Mouse (Mus musculus): ENCODE measurements around the gene Nfasc. TPM values are rescaled to one million over a fixed set of nuclear protein-coding genes. Genes with fewer than 3 reads are reported as not detected.

Gene Nfasc
- total and polyA plus RNA-seq, 2 experiments from 2014 or later: 32.7 to 59.2 TPM

DNA sequence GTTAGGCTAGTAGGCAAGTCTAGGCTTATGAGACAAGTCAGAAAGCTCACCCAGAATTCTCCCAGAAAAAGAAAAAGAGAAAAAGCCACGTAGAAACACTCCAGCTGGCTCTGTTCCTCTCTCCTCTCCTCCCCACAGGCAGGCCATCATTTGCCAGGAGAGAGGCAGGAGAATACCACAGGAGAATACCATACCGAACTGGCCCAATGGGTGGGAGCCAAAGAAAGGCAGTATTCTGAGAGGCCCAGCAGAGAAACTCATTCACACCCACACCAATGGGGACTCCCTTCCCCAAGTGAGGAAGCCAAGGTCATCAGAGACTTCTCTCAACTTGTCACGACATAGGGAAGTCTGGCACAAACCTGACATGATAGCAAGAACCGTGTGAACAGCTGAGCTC, 19.2 kb downstream of the Nfasc start:
- Histone ChIP-seq H3K9me3 (ENCODE audit: low read length) (no peaks in the 10 kb centered on the region), H3K4me2 (ENCODE audit: low read depth, low read length, poor library complexity, severe bottlenecking) (no peak overlapping the region), H3K36me3 (ENCODE audit: insufficient read depth, low read length) (no peaks in the 10 kb centered on the region), H3K4me3 (ENCODE audit: low read depth, low read length) (no peak overlapping the region), H3K27me3 (ENCODE audit: insufficient read depth, low read length) (no peaks in the 10 kb centered on the region), H3K4me1 (ENCODE audit: insufficient read depth, low read length) (peaks cover 19% of the 10 kb centered on the region), H3K9ac (replicated peaks; ENCODE audit: low read length, poor library complexity, severe bottlenecking) (no peak overlapping the region), H3K27ac (ENCODE audit: low read depth, low read length) (no peak overlapping the region)
- DNase-seq (ENCODE audit: low spot score) (no peak), ATAC-seq (ENCODE audit: low FRiP score) (no peak)
- no peak for TF ChIP-seq CTCF (IDR thresholded peaks at IDR 0.05)
- 77% methylated on average over 4 of the region's 4 CpGs for WGBS

DNA sequence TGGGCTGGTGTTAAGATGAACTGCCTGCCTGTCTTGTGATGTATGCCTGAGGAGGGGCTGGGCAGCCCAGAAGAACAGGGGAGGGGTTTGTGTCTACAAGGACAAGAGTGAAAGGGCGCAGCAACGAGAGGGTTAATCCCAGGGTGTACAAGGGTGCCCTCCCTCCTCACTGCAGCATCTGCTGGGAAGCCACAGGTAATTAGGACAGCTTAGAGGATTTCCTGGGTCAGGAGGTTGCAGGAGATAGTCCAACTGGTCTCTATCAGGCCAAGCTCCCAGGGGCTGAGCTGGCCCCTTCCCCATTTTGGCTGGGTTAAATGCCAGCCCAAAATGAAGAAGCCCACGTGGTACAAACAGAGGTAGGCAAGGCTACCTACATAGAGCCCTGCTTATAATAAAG, 20.3 kb downstream of the Nfasc start:
- 71% methylated on average over 3 of the region's 3 CpGs for WGBS
- ATAC-seq (ENCODE audit: low FRiP score): no peak
- no peak for DNase-seq (ENCODE audit: low spot score)
- no peaks in the 10 kb centered on the region for H3K9me3 ChIP-seq (ENCODE audit: low read length)
- peaks cover 24% of the 10 kb centered on the region for H3K4me1 ChIP-seq (ENCODE audit: insufficient read depth, low read length)
- no peak overlapping the region for H3K27ac ChIP-seq (ENCODE audit: low read depth, low read length)
- H3K9ac ChIP-seq (replicated peaks; ENCODE audit: low read length, poor library complexity, severe bottlenecking): no peak overlapping the region
- no peaks in the 10 kb centered on the region for H3K36me3 ChIP-seq (ENCODE audit: insufficient read depth, low read length)
- no peak overlapping the region for H3K4me2 ChIP-seq (ENCODE audit: low read depth, low read length, poor library complexity, severe bottlenecking)
- TF ChIP-seq CTCF (IDR thresholded peaks at IDR 0.05): no peak
- no peaks in the 10 kb centered on the region for H3K27me3 ChIP-seq (ENCODE audit: insufficient read depth, low read length)
- no peak overlapping the region for H3K4me3 ChIP-seq (ENCODE audit: low read depth, low read length)

DNA sequence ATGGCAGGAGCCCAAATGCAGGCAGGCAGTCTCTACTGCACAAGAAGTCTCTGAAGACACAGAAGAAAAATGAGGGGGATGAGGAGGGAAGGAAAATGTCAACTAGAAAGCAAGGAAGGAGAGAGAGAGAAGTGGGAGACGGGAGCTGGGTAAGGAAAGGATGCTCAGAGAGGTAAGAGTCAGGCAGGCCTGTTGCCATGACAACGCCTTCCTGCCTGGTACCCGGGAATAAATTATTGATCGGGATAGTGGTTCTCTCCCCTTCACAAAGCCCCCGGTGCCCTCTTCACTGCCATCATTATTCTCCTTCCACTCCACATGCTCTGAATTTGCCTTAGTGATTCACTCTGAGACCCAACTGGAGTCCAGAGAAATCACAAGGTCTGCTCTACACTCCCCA, 23.4 kb downstream of the Nfasc start:
- 16% methylated on average over 5 of the region's 5 CpGs for WGBS
- no peak for TF ChIP-seq CTCF (IDR thresholded peaks at IDR 0.05)
- peak overlapping the region; percentile 67 for H3K27ac ChIP-seq (ENCODE audit: low read depth, low read length)
- no peak overlapping the region for H3K4me3 ChIP-seq (ENCODE audit: low read depth, low read length)
- DNase-seq (ENCODE audit: low spot score): peak; percentile 65
- H3K9ac ChIP-seq (replicated peaks; ENCODE audit: low read length, poor library complexity, severe bottlenecking): no peak overlapping the region
- ATAC-seq (ENCODE audit: low FRiP score): peak; percentile 48
- H3K9me3 ChIP-seq (ENCODE audit: low read length): no peaks in the 10 kb centered on the region
- H3K27me3 ChIP-seq (ENCODE audit: insufficient read depth, low read length): no peaks in the 10 kb centered on the region
- peaks cover 28% of the 10 kb centered on the region for H3K4me1 ChIP-seq (ENCODE audit: insufficient read depth, low read length)
- no peaks in the 10 kb centered on the region for H3K36me3 ChIP-seq (ENCODE audit: insufficient read depth, low read length)
- 0 out of 2 replicates have a peak overlapping the region, but pooled peaks have one; percentile 1 for H3K4me2 ChIP-seq (ENCODE audit: low read depth, low read length, poor library complexity, severe bottlenecking)

DNA sequence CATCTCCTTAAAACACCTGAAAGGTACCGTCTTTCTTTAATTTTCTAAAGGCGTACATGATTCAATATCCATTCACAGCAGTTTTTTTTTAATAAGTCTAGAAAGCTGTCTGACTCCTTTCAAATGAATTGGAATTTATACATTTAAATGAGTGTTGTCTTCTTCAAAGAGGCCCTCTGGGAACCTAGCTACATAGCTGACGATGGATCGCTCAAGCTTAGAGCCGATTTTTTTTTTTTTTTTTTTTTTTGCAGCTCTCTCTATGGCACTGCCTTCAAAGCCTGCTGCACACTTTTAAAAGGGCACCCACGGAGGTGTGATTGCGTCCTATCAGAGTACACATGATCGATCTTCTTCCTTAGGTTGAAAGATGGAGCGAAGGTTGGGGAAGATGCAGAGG, 26.6 kb downstream of the Nfasc start:
- DNase-seq (ENCODE audit: low spot score) (no peak), ATAC-seq (ENCODE audit: low FRiP score) (no peak)
- no peak overlapping the region; the same call in 1 of the 2 replicates for H3K27ac ChIP-seq (ENCODE audit: low read depth, low read length)
- TF ChIP-seq CTCF (IDR thresholded peaks at IDR 0.05): no peak
- H3K4me1 ChIP-seq (ENCODE audit: insufficient read depth, low read length): peaks cover 28% of the 10 kb centered on the region
- no peaks in the 10 kb centered on the region for H3K36me3 ChIP-seq (ENCODE audit: insufficient read depth, low read length)
- H3K9me3 ChIP-seq (ENCODE audit: low read length): no peaks in the 10 kb centered on the region
- H3K9ac ChIP-seq (replicated peaks; ENCODE audit: low read length, poor library complexity, severe bottlenecking): no peak overlapping the region
- 53% methylated on average over 9 of the region's 9 CpGs for WGBS
- no peak overlapping the region for H3K4me2 ChIP-seq (ENCODE audit: low read depth, low read length, poor library complexity, severe bottlenecking)
- H3K27me3 ChIP-seq (ENCODE audit: insufficient read depth, low read length): no peaks in the 10 kb centered on the region
- no peak overlapping the region for H3K4me3 ChIP-seq (ENCODE audit: low read depth, low read length)

DNA sequence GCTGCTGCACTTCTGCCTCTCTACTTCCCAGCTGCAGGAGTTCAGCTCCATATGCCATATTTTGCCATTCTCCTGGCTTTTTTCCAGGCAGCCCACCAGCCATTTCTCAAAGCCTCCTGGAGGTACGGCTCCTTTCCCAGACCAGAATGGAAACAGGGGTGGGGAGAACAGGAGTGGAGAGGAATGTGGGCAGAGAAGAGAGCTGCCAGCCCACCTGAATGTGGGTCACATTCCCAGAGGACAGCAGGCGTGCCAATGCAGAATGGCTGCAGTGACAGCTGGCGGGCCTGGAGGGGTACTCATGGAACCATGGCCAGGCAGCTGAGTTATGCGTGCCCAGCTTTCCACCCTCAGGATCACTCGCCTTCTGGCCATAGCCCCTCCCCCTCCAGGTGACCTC, 32.2 kb downstream of the Nfasc start:
- Histone ChIP-seq H3K36me3 (ENCODE audit: insufficient read depth, low read length) (no peaks in the 10 kb centered on the region), H3K27ac (ENCODE audit: low read depth, low read length) (no peak overlapping the region), H3K27me3 (ENCODE audit: insufficient read depth, low read length) (no peaks in the 10 kb centered on the region), H3K4me2 (ENCODE audit: low read depth, low read length, poor library complexity, severe bottlenecking) (no peak overlapping the region), H3K9ac (replicated peaks; ENCODE audit: low read length, poor library complexity, severe bottlenecking) (no peak overlapping the region), H3K4me3 (ENCODE audit: low read depth, low read length) (no peak overlapping the region), H3K4me1 (ENCODE audit: insufficient read depth, low read length) (peaks cover 9% of the 10 kb centered on the region; the same call in 1 of the 2 replicates), H3K9me3 (ENCODE audit: low read length) (no peaks in the 10 kb centered on the region)
- WGBS: 46% methylated on average over 5 of the region's 5 CpGs
- ATAC-seq (ENCODE audit: low FRiP score) (no peak), DNase-seq (ENCODE audit: low spot score) (peak; percentile 55)
- TF ChIP-seq CTCF (IDR thresholded peaks at IDR 0.05): no peak

DNA sequence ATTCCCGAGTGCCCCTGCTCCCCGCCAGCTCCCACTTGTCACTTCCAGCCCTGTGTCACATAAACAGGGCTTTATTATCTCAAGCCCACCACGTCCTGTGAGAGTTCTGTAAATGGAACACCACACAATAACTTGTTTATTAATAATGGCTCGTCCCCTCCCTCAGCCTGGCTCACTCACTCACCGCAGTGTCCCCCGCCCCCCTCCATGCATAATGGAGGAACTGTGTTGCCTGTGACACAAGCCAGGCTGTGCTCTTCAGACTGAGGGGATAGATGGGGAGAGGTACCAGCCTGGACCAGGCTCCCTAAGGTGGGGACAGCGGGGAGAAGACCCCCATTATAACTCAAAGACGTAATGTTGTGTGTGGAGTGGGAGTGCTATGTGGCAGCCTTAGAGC, 34.3 kb downstream of the Nfasc start:
- WGBS: 51% methylated on average over 8 of the region's 8 CpGs
- no peaks in the 10 kb centered on the region for H3K9me3 ChIP-seq (ENCODE audit: low read length)
- no peak for TF ChIP-seq CTCF (IDR thresholded peaks at IDR 0.05)
- no peak overlapping the region for H3K4me2 ChIP-seq (ENCODE audit: low read depth, low read length, poor library complexity, severe bottlenecking)
- DNase-seq (ENCODE audit: low spot score): no peak
- no peaks in the 10 kb centered on the region for H3K27me3 ChIP-seq (ENCODE audit: insufficient read depth, low read length)
- H3K36me3 ChIP-seq (ENCODE audit: insufficient read depth, low read length): no peaks in the 10 kb centered on the region
- peaks cover 9% of the 10 kb centered on the region; the same call in 1 of the 2 replicates for H3K4me1 ChIP-seq (ENCODE audit: insufficient read depth, low read length)
- no peak for ATAC-seq (ENCODE audit: low FRiP score)
- H3K9ac ChIP-seq (replicated peaks; ENCODE audit: low read length, poor library complexity, severe bottlenecking): no peak overlapping the region
- H3K27ac ChIP-seq (ENCODE audit: low read depth, low read length): no peak overlapping the region
- no peak overlapping the region for H3K4me3 ChIP-seq (ENCODE audit: low read depth, low read length)
